Mouse (Mus musculus) fibroblast of lung, adult 2 months (primary cell): ENCODE data around the gene Nemp2.

Experiments used
- DNase-seq: peaks from one replicate; pipeline ENCODE4 v3.0.0-alpha.2; 2011; ENCODE audit warnings: low read depth

The Nemp2 gene

GRCm38 (mm10) chr1:52630248-52630936 is at the start of gene Nemp2:
Nemp2 (plus strand) TSS chr1:52630703.
- peak; percentile 59 for DNase-seq

- DNase-seq = no peak
These were observed 48.8 kb upstream of the Nemp2 start for GRCm38 (mm10) chr1:52581744-52582143.

GRCm38 (mm10) chr1:52582866-52583265 is 47.6 kb upstream of the Nemp2 start:
- no peak for DNase-seq

- DNase-seq = peak; percentile 81
These were observed 33.4 kb upstream of the Nemp2 start for GRCm38 (mm10) chr1:52596982-52597646.

- peak; percentile 78 for DNase-seq
These were observed 32.7 kb upstream of the Nemp2 start for GRCm38 (mm10) chr1:52597761-52598160.

GRCm38 (mm10) chr1:52598361-52598760 is 32.1 kb upstream of the Nemp2 start:
- no peak for DNase-seq

- no peak for DNase-seq
These were observed 29.0 kb upstream of the Nemp2 start for GRCm38 (mm10) chr1:52601496-52601895.

GRCm38 (mm10) chr1:52607700-52608099 is 22.8 kb upstream of the Nemp2 start:
- DNase-seq = no peak

- DNase-seq = no peak
These were observed 22.0 kb upstream of the Nemp2 start for GRCm38 (mm10) chr1:52608486-52608885.

GRCm38 (mm10) chr1:52618217-52618616 is 12.3 kb upstream of the Nemp2 start:
- no peak for DNase-seq

GRCm38 (mm10) chr1:52620442-52620841 is 10.1 kb upstream of the Nemp2 start:
- DNase-seq = no peak

- DNase-seq = peak; percentile 29
These were observed 415 bp downstream of the Nemp2 start for GRCm38 (mm10) chr1:52630937-52631299.

- DNase-seq = no peak
These were observed 1.1 kb downstream of the Nemp2 start for GRCm38 (mm10) chr1:52631570-52631969.

GRCm38 (mm10) chr1:52634251-52634650 is 3.7 kb downstream of the Nemp2 start:
- no peak for DNase-seq

GRCm38 (mm10) chr1:52635932-52636331 is 5.4 kb downstream of the Nemp2 start:
- no peak for DNase-seq

GRCm38 (mm10) chr1:52638101-52638500 is 7.6 kb downstream of the Nemp2 start:
- DNase-seq = no peak

- DNase-seq = no peak
These were observed 8.6 kb downstream of the Nemp2 start for GRCm38 (mm10) chr1:52639090-52639489.

GRCm38 (mm10) chr1:52640266-52640665 is 9.8 kb downstream of the Nemp2 start:
- DNase-seq = no peak

- no peak for DNase-seq
These were observed 10.2 kb downstream of the Nemp2 start for GRCm38 (mm10) chr1:52640736-52641135.

- peak; percentile 73 for DNase-seq
These were observed 17.9 kb downstream of the Nemp2 start for GRCm38 (mm10) chr1:52648153-52649027.

GRCm38 (mm10) chr1:52650066-52650465 is 19.6 kb downstream of the Nemp2 start:
- DNase-seq = no peak

- peak; percentile 30 for DNase-seq
These were observed 22.2 kb downstream of the Nemp2 start for GRCm38 (mm10) chr1:52652601-52653253.
